Mouse (Mus musculus): ENCODE data around the gene Rsg1. TPM values are rescaled to one million over a fixed set of nuclear protein-coding genes. Genes with fewer than 3 reads are reported as not detected.

Gene Rsg1
- polyA plus RNA-seq, 1 experiment = 0.83 TPM

- DNase-seq (ENCODE audit: low read depth in 1 of 2, low spot score in 2 of 2) = no peak
- H3K4me1 ChIP-seq (ENCODE audit: control insufficient read depth, insufficient read depth, insufficient read length) = no peaks in the 10 kb centered on the region; the same call in 1 of the 2 replicates
- TF ChIP-seq CTCF (IDR thresholded peaks at IDR 0.05; ENCODE audit: extremely low read depth, insufficient read depth, insufficient read length, insufficient replicate concordance) (no peak), POLR2A (IDR thresholded peaks at IDR 0.05; ENCODE audit: low read depth, low read length) (no peak)
- WGBS = 53% methylated on average over 7 of the region's 7 CpGs
- H3K27me3 ChIP-seq (ENCODE audit: control insufficient read depth, insufficient read depth, low read length) = no peaks in the 10 kb centered on the region
- H3K27ac ChIP-seq (ENCODE audit: insufficient read depth, low read length) = no peak overlapping the region
- no peaks in the 10 kb centered on the region for H3K36me3 ChIP-seq (ENCODE audit: control insufficient read depth, insufficient read depth, low read length)
- H3K4me3 ChIP-seq (ENCODE audit: extremely low read depth, insufficient read depth, insufficient read length) = no peak overlapping the region
These were observed 57.5 kb downstream of the Rsg1 start for GRCm38 (mm10) chr4:141271228-141271627.

DNA sequence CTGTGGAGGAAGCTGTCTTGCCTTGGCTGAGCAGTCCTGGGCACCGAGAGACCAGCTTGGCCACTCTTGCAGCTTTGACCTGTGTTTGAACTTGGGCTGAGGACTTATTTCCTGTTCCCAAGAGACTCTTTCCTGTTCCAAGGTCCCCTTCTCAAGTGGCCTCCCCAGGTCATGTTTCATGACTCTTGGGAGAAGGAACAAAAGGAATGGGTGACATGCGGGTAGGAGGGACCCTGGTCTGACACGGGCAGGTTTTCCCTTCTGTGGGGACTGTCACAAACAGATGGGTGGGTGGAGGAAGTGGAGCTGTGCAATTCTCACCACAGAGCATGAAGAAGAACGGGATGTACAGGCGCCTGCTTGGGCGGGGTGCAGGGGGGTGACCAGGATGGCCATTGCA, 58.0 kb downstream of the Rsg1 start:
- Histone ChIP-seq H3K27ac (ENCODE audit: insufficient read depth, low read length) (0 out of 2 replicates have a peak overlapping the region, but pooled peaks have one; percentile 0), H3K27me3 (ENCODE audit: control insufficient read depth, insufficient read depth, low read length) (no peaks in the 10 kb centered on the region), H3K4me1 (ENCODE audit: control insufficient read depth, insufficient read depth, insufficient read length) (no peaks in the 10 kb centered on the region; the same call in 1 of the 2 replicates), H3K4me3 (ENCODE audit: extremely low read depth, insufficient read depth, insufficient read length) (no peak overlapping the region), H3K36me3 (ENCODE audit: control insufficient read depth, insufficient read depth, low read length) (no peaks in the 10 kb centered on the region)
- no peak for DNase-seq (ENCODE audit: low read depth in 1 of 2, low spot score in 2 of 2)
- no peak for TF ChIP-seq CTCF (IDR thresholded peaks at IDR 0.05; ENCODE audit: extremely low read depth, insufficient read depth, insufficient read length, insufficient replicate concordance)
- no peak for TF ChIP-seq POLR2A (IDR thresholded peaks at IDR 0.05; ENCODE audit: low read depth, low read length)
- 19% methylated on average over 6 of the region's 6 CpGs for whole genome bisulfite sequencing

GRCm38 (mm10) chr4:141272878-141273277, 59.1 kb downstream of the Rsg1 start:
- Histone ChIP-seq H3K27ac (ENCODE audit: insufficient read depth, low read length) (no peak overlapping the region), H3K36me3 (ENCODE audit: control insufficient read depth, insufficient read depth, low read length) (no peaks in the 10 kb centered on the region), H3K4me1 (ENCODE audit: control insufficient read depth, insufficient read depth, insufficient read length) (no peaks in the 10 kb centered on the region; the same call in 1 of the 2 replicates), H3K4me3 (ENCODE audit: extremely low read depth, insufficient read depth, insufficient read length) (peak overlapping the region; percentile 48), H3K27me3 (ENCODE audit: control insufficient read depth, insufficient read depth, low read length) (no peaks in the 10 kb centered on the region)
- no peak for TF ChIP-seq CTCF (IDR thresholded peaks at IDR 0.05; ENCODE audit: extremely low read depth, insufficient read depth, insufficient read length, insufficient replicate concordance)
- no peak for TF ChIP-seq POLR2A (IDR thresholded peaks at IDR 0.05; ENCODE audit: low read depth, low read length)
- peak; percentile 24 to 35 for DNase-seq (ENCODE audit: low read depth in 1 of 2, low spot score in 2 of 2)
- WGBS = 1% methylated on average over 14 of the region's 14 CpGs

DNA sequence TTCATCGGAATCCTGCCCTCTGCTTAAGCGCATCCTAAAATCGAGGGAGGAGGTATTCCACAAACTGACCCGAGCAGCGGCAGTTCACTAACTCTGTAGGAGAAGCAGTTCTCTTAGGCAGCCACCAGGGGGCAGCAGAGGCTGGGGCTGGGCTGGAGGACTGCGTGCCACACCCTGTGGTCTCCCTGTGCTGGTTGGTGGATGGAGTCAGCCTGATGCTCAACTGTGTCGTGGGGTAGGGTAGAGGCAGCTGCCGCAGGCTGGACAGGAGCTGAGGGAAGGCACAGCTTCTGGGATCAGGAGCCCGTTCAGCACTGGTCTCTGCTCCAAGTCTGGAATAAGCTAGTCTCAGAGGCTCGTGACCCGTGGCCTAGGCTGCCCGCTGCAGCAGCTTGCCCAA, 59.5 kb downstream of the Rsg1 start:
- peak; percentile 41 to 74 for DNase-seq (ENCODE audit: low read depth in 1 of 2, low spot score in 2 of 2)
- Histone ChIP-seq H3K27me3 (ENCODE audit: control insufficient read depth, insufficient read depth, low read length) (no peaks in the 10 kb centered on the region), H3K36me3 (ENCODE audit: control insufficient read depth, insufficient read depth, low read length) (no peaks in the 10 kb centered on the region), H3K4me1 (ENCODE audit: control insufficient read depth, insufficient read depth, insufficient read length) (no peaks in the 10 kb centered on the region; the same call in 1 of the 2 replicates), H3K4me3 (ENCODE audit: extremely low read depth, insufficient read depth, insufficient read length) (peak overlapping the region; percentile 48), H3K27ac (ENCODE audit: insufficient read depth, low read length) (no peak overlapping the region)
- 21% methylated on average over 12 of the region's 12 CpGs for WGBS
- TF ChIP-seq POLR2A (IDR thresholded peaks at IDR 0.05; ENCODE audit: low read depth, low read length) (no peak), CTCF (IDR thresholded peaks at IDR 0.05; ENCODE audit: extremely low read depth, insufficient read depth, insufficient read length, insufficient replicate concordance) (peak; percentile 98)

- 78% methylated on average over 23 of the region's 23 CpGs for WGBS
These were observed 61.0 kb downstream of the Rsg1 start for GRCm38 (mm10) chr4:141274485-141275341.

More at GRCm38 (mm10) chr4:141274485-141275341, 61.0 kb downstream of the Rsg1 start:
- no peak for TF ChIP-seq CTCF (IDR thresholded peaks at IDR 0.05; ENCODE audit: extremely low read depth, insufficient read depth, insufficient read length, insufficient replicate concordance)
- no peak overlapping the region for H3K27ac ChIP-seq (ENCODE audit: insufficient read depth, low read length)
- no peaks in the 10 kb centered on the region; the same call in 1 of the 2 replicates for H3K4me1 ChIP-seq (ENCODE audit: control insufficient read depth, insufficient read depth, insufficient read length)
- no peaks in the 10 kb centered on the region for H3K27me3 ChIP-seq (ENCODE audit: control insufficient read depth, insufficient read depth, low read length)
- no peak overlapping the region for H3K4me3 ChIP-seq (ENCODE audit: extremely low read depth, insufficient read depth, insufficient read length)
- no peak for DNase-seq (ENCODE audit: low read depth in 1 of 2, low spot score in 2 of 2)
- no peaks in the 10 kb centered on the region for H3K36me3 ChIP-seq (ENCODE audit: control insufficient read depth, insufficient read depth, low read length)

Other genes starting within 250 kb of the Rsg1 start
- 275 and 360 TPM in 2 replicates for gene Atp13a2, start 227.1 kb upstream of the Rsg1 start, polyA plus RNA-seq (2012; rRNA removed)
- 3.1 and 4.6 TPM in 2 replicates for gene Mfap2, start 203.5 kb upstream of the Rsg1 start, polyA plus RNA-seq (2012; rRNA removed)
- gene Crocc, start 153.4 kb upstream of the Rsg1 start, polyA plus RNA-seq (2012; rRNA removed) = 9.8 and 11.7 TPM in 2 replicates
- gene Necap2, start 135.6 kb upstream of the Rsg1 start, polyA plus RNA-seq (2012; rRNA removed) = 71.3 and 101 TPM in 2 replicates
- not detected in 2 replicates for gene Spata21, start 125.6 kb upstream of the Rsg1 start, polyA plus RNA-seq (2012; rRNA removed)
- gene Szrd1, start 74.2 kb upstream of the Rsg1 start, polyA plus RNA-seq (2012; rRNA removed) = 38.8 and 49.8 TPM in 2 replicates
- 13.1 and 13.7 TPM in 2 replicates for gene Fbxo42, start 66.0 kb upstream of the Rsg1 start, polyA plus RNA-seq (2012; rRNA removed)
- gene Arhgef19, start 25.5 kb downstream of the Rsg1 start, polyA plus RNA-seq (2012; rRNA removed) = 0.79 and 1.2 TPM in 2 replicates
- 8.0 and 9.8 TPM in 2 replicates for gene Epha2, start 87.3 kb downstream of the Rsg1 start, polyA plus RNA-seq (2012; rRNA removed)
- 0.22 and 0.34 TPM in 2 replicates for gene Fam131c, start 154.3 kb downstream of the Rsg1 start, polyA plus RNA-seq (2012; rRNA removed)
- gene Clcnka, start 184.8 kb downstream of the Rsg1 start, polyA plus RNA-seq (2012; rRNA removed) = 0.32 TPM in 1 of 2 replicates, not detected in the other
- 0.07 TPM in 1 of 2 replicates, not detected in the other for gene Clcnkb, start 202.1 kb downstream of the Rsg1 start, polyA plus RNA-seq (2012; rRNA removed)
- gene Hspb7, start 206.8 kb downstream of the Rsg1 start, polyA plus RNA-seq (2012; rRNA removed) = 2.4 and 2.5 TPM in 2 replicates
- gene Srarp, start 222.1 kb downstream of the Rsg1 start, polyA plus RNA-seq (2012; rRNA removed) = not detected in 2 replicates
- 35.0 and 45.2 TPM in 2 replicates for gene Zbtb17, start 230.7 kb downstream of the Rsg1 start, polyA plus RNA-seq (2012; rRNA removed)